Mouse (Mus musculus) cerebellum, adult 2 months (tissue): ENCODE measurements around the gene Slc23a2.

Experiments
- CTCF ChIP-seq: fragments of 200-500 bp; IDR thresholded peaks from 2 replicates; pipeline ENCODE4 v1.5.1; 2011; ENCODE audit warnings: low read depth, mild to moderate bottlenecking, control low read depth, low read length, moderate library complexity, borderline replicate concordance; ENCODE audit not compliant: insufficient read depth
- POLR2A ChIP-seq: fragments of 200-500 bp; IDR thresholded peaks from 2 replicates; pipeline ENCODE4 v1.6.1; 2011; ENCODE audit warnings: low read length, control low read depth, borderline replicate concordance; ENCODE audit not compliant: insufficient read depth

DNA sequence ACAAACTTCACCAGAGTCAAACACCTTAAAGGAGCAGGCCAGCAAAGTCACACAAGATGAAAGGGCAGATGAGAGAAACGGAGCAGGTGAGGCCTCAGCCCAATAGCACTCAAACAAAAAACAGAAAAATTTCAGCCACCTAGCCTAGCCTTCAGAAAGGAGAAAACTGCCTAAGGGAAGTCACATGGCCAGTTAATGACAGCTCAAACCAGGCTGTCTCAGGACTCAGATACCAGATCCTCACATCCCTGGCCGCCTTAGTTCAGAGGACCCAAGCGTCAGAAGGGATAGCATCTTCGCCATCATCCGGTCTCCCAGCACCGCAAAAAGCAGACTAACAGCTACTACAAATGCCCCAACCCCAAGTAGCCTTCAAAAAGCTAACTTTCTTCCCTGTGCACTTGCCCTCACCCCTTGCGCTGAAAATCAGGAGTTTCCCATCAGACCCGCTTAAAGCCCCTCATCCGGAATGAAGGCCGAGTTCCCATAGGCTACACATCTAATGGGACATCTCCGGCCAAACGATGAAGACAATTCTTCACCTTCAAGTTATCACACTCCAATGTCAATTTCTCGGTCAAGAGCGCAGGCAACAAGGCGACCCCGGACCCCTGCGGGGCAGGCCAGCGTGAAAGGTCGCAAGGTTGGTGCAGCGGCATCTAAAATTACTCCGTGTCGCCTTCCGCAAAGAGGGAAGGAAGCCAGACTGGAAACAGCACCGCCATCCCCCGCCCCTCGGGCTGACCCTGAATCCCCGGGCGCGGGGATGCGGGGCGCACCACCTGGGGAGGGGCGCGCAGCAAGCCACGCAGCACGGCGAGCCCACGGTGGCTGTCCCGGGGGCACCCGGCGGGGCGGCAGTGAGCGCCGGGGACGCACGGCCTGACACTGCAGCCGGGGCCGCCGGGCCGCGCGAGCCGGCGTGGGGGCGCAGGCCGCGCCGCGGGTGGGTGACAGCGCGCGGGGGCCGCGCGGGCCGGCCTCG, 673 bp downstream of the Slc23a2 start:
- TF ChIP-seq CTCF = no peak
- TF ChIP-seq POLR2A = peak; percentile 44; the same call in 1 of the 2 replicates
